Mouse (Mus musculus): ENCODE measurements around the gene Per2. TPM values are rescaled to one million over a fixed set of nuclear protein-coding genes. Genes with fewer than 3 reads are reported as not detected.

Per2 gene
- total and polyA plus RNA-seq, 3 experiments = 2.7 to 5.8 (median 4.7) TPM

DNA sequence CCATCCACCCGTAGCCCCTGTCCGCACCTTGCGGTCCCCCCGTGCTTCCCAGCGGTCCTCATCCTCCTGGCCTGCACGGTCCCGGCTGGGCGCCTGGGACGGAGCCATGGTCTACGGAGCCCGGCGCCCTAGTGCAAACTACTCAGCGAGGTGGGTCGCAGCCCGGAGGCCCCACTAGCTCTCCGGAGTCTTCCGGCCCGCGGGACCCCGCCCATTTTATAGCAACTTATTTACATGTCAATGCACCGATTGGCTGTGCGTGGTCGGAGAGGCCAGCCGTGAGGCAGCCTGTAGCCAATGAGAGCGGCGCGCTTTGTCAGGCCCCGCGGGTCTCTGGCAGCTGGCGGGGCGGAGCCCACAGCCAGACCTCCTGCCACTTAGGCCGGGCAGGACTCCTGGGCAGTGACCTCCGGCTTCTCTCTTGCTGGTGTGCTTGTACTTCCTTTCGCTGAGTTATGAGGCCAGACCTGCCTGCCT, 46.1 kb downstream of the Per2 start (continued):
- TF ChIP-seq E2F4 (IDR thresholded peaks at IDR 0.05; ENCODE audit: insufficient replicate concordance, low read depth, low read length) (no peak), MXI1 (IDR thresholded peaks at IDR 0.05; ENCODE audit: low read depth, low read length) (peak; percentile 69; the same call in 1 of the 2 replicates), TBP (conservative IDR thresholded peaks at IDR 0.05; ENCODE audit: low read depth, low read length) (peak; percentile 93), JUN (IDR thresholded peaks at IDR 0.05; ENCODE audit: insufficient read depth, low read depth, low read length) (no peak), EP300 (IDR thresholded peaks at IDR 0.05; ENCODE audit: low read length) (no peak)

DNA sequence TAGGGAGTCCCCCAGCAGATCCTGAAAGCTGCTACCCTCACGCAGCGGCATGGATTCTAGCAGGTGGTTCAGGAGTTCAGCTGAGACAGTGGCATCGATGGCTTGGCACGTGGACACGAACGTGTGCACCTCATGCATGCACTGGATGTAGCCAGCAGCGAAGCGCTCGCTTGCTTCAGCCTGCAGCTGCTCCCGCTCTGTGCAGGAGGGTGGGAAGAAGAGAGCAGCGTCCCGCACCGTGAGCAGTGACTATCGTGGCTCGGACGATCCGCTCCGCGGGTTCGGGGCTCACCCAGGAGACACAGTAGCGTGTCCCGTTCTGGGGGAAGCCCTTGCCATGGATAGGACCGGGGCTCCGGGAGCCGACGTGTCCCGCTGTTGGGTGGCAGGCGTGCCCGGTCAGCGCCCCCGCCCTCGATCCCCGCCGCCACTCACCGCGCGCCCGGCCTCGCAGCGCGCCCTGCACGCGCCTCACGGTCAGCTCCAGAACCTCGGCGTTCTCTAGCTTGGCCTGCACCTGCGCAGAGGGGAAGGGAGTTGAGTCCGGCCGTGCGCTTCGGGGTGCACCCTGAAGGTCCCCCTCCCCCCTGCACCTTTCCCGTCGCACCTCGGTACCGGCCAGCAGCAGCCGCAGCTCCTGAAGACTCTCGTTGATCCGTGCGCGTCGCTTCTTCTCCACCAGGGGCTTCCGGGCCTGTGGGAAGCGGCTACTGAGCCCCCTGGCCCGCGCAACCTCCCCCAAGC, 46.7 kb downstream of the Per2 start:
- peaks cover 9 to 25% of the 10 kb centered on the region in 2 experiments for H3K4me1 ChIP-seq (ENCODE audit: control insufficient read depth in 1 of 2, insufficient read depth in 2 of 2)
- in situ Hi-C loops (cut with MboI; ENCODE audit: low pct_ligation_motif_present, low pct_unique_long_range_greater_than_20kb, low sequenced_read_pairs) (no loop called here), dilution Hi-C loops (cut with MboI; ENCODE audit: extremely low pct_ligation_motif_present, extremely low pct_unique_long_range_greater_than_20kb, low sequenced_read_pairs) (no loop called here)
- peak overlapping the region; percentile 37 for H3K4me2 ChIP-seq (ENCODE audit: insufficient read depth, low read depth, poor library complexity, severe bottlenecking)
- peak overlapping the region; percentile 80 for H3K9ac ChIP-seq (ENCODE audit: insufficient read depth, low read depth)
- TF ChIP-seq ZC3H11A (IDR thresholded peaks at IDR 0.05; ENCODE audit: low read depth, low read length) (no peak), NRF1 (IDR thresholded peaks at IDR 0.05; ENCODE audit: low read depth, low read length) (peak; percentile 73), BHLHE40 (IDR thresholded peaks at IDR 0.05; ENCODE audit: low read depth, low read length) (0 out of 2 replicates have a peak, but pooled peaks have one; percentile 3), ELF1 (IDR thresholded peaks at IDR 0.05; ENCODE audit: low read depth, low read length) (no peak)
- H3K27me3 ChIP-seq (replicated peaks) = no peaks in the 10 kb centered on the region
- H3K79me2 ChIP-seq (replicated peaks; ENCODE audit: control insufficient read depth, extremely low read depth, insufficient read depth, poor library complexity, severe bottlenecking) = no peaks in the 10 kb centered on the region
- DNase-seq (ENCODE audit: extremely low read depth) = no peak
- peaks cover 8 to 25% of the 10 kb centered on the region in 2 experiments for H3K36me3 ChIP-seq (replicated peaks in 1 of 2; ENCODE audit: control insufficient read depth in 1 of 2, insufficient read depth in 1 of 2, low read length in 1 of 2)
- H3K9me3 ChIP-seq (replicated peaks; ENCODE audit: low read length) = no peaks in the 10 kb centered on the region
- 0 out of 2 replicates have a peak overlapping the region, but pooled peaks have one; percentile 36 for H3K27ac ChIP-seq (ENCODE audit: insufficient read depth, low read depth)
- H3K4me3 ChIP-seq (replicated peaks in 1 of 3; ENCODE audit: low read depth in 2 of 3, low read length in 2 of 3, poor library complexity in 1 of 3) = peak overlapping the region; percentile 74 to 94 (median 91)

DNA sequence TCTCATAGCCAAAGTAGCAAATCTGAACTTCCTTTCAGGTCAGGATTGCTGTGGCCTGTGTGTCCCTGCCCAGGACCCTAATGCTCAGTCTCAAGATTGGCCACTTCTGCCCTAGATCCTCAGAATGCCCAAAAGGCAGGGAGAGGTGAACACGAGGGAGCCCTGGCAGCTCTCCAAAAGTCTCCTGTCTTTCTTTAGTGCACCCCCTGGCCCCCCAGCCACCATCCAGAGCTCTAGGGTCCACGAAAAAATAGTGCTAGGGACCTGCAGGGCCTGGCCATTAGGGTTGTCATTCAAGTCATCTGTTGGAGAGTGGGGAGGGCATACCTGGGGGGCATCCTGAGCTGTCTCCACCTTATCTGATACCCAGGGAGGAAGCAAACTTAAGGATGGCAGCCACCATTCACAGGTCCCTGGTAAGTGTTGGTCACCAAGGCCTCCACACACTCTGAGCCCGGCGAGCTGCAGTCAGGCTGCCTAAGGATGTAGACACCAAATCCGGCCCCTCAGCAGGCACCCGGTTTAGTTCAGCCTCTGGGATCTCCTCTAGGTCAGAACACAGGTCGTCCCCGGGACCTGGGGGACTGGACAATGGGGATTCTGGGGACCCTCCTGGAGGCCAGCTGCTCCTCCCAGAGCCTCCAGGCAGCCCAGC, 47.4 kb downstream of the Per2 start:
- Histone ChIP-seq H3K36me3 (replicated peaks in 1 of 2; ENCODE audit: control insufficient read depth in 1 of 2, insufficient read depth in 1 of 2, low read length in 1 of 2) (peaks cover 2 to 18% of the 10 kb centered on the region in 2 experiments), H3K4me2 (ENCODE audit: insufficient read depth, low read depth, poor library complexity, severe bottlenecking) (0 out of 2 replicates have a peak overlapping the region, but pooled peaks have one; percentile 37), H3K4me3 (replicated peaks in 1 of 3; ENCODE audit: low read depth in 2 of 3, low read length in 2 of 3, poor library complexity in 1 of 3) (no peak overlapping the region), H3K4me1 (ENCODE audit: control insufficient read depth in 1 of 2, insufficient read depth in 2 of 2) (peaks cover 9 to 25% of the 10 kb centered on the region in 2 experiments), H3K9me3 (replicated peaks; ENCODE audit: low read length) (no peaks in the 10 kb centered on the region), H3K27ac (ENCODE audit: insufficient read depth, low read depth) (no peak overlapping the region), H3K9ac (ENCODE audit: insufficient read depth, low read depth) (no peak overlapping the region), H3K27me3 (replicated peaks) (no peaks in the 10 kb centered on the region), H3K79me2 (replicated peaks; ENCODE audit: control insufficient read depth, extremely low read depth, insufficient read depth, poor library complexity, severe bottlenecking) (no peaks in the 10 kb centered on the region)
- DNase-seq (ENCODE audit: extremely low read depth) = no peak
- dilution Hi-C loops (cut with MboI; ENCODE audit: extremely low pct_ligation_motif_present, extremely low pct_unique_long_range_greater_than_20kb, low sequenced_read_pairs) (no loop called here), in situ Hi-C loops (cut with MboI; ENCODE audit: low pct_ligation_motif_present, low pct_unique_long_range_greater_than_20kb, low sequenced_read_pairs) (no loop called here)
- TF ChIP-seq PAX5 (IDR thresholded peaks at IDR 0.05; ENCODE audit: low read length) (no peak), MAX (IDR thresholded peaks at IDR 0.05; ENCODE audit: low read length) (no peak), MAFK (IDR thresholded peaks at IDR 0.05; ENCODE audit: insufficient replicate concordance, low read length) (no peak)
